Mouse (Mus musculus): Measurements from ENCODE around the gene Tmem59l.

DNA sequence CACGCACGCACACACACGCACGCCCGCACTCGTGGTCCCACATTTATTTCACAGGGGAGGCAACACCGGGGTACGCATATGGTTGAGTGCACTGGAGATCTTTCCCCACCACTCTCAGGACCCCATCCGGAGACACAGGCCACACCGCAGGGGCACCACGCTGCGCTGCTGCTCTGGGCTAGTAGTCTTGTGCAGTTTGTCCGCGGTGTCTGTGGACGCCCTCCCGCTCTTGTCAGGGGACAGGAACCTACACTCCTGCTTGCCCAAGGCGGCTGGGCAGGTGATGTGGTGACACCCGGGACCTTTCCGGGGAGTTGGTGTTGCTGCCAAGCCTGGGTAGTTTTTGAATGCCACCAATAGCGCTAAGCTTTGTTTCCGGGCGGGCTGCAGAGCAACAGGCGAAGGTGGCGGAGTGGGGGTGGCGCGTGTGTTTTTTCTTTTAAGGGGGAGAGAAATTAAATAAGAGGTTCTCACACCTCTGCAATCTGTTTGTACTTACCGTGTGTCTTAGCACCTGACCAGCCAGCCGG, 7.3 kb upstream of the Tmem59l start:
- TF ChIP-seq CTCF (IDR thresholded peaks at IDR 0.05; ENCODE audit: extremely low read depth, insufficient read depth, low read length): no peak
- no peak for TF ChIP-seq POLR2A (IDR thresholded peaks at IDR 0.05; ENCODE audit: extremely low read depth, insufficient read depth, low read length)

Data from cortical plate, adult 2 months (tissue).